Mouse (Mus musculus) liver, postnatal 0 days (tissue): Measurements from ENCODE around the gene Htr5a.

Experiments
- CTCF ChIP-seq: sonication (generic); IDR thresholded peaks from 2 replicates; pipeline ENCODE4 v1.5.1; 2016; ENCODE audit warnings: antibody characterized with exemption, low read depth
- EP300 ChIP-seq: IDR thresholded peaks from 2 replicates; pipeline ENCODE4 v1.6.1; 2016; ENCODE audit warnings: antibody characterized with exemption, low read depth, mild to moderate bottlenecking

GRCm38 (mm10) chr5:27880329-27881036 is 38.5 kb downstream of the Htr5a start:
- no peak for TF ChIP-seq CTCF
- TF ChIP-seq EP300 = no peak
